8 mouse cellular contexts compared by ENCODE assay signal in genomic region chr2:67564851-67565479, GRCm38 (mm10). TPM values are rescaled to one million over a fixed set of nuclear protein-coding genes. Genes with fewer than 3 reads are reported as not detected.
DNase-seq lines count a peak whose midpoint lies in the region; ATAC-seq lines count a peak whose summit lies in the region.

No protein-coding gene starts in this region.

- H3K4me3 ChIP-seq in kidney, embryonic 15.5 days (replicated peaks): peak overlapping the region; percentile 73
- peak overlapping the region; percentile 64 for H3K4me3 ChIP-seq in embryonic facial prominence, embryonic 14.5 days (ENCODE audit: low read depth, low read length)
- H3K4me3 ChIP-seq in heart, embryonic 11.5 days (ENCODE audit: low read depth, low read length): peak overlapping the region; percentile 70
- H3K4me3 ChIP-seq in liver, embryonic 11.5 days (ENCODE audit: low read depth, low read length): peak overlapping the region; percentile 52
- peak overlapping the region; percentile 83 for H3K4me3 ChIP-seq in neural tube, embryonic 15.5 days (replicated peaks)

- H3K4me1 ChIP-seq in kidney, embryonic 15.5 days: peaks cover 21% of the 10 kb centered on the region
- no peaks in the 10 kb centered on the region; the same call in 1 of the 2 replicates for H3K4me1 ChIP-seq in embryonic facial prominence, embryonic 14.5 days (ENCODE audit: control insufficient read depth, insufficient read depth, low read length)
- no peaks in the 10 kb centered on the region for H3K4me1 ChIP-seq in heart, embryonic 11.5 days (ENCODE audit: control insufficient read depth, insufficient read depth, low read length)
- no peaks in the 10 kb centered on the region for H3K4me1 ChIP-seq in liver, embryonic 11.5 days (replicated peaks; ENCODE audit: control insufficient read depth, insufficient read depth, low read length)
- peaks cover 12% of the 10 kb centered on the region for H3K4me1 ChIP-seq in neural tube, embryonic 15.5 days

- H3K4me2 ChIP-seq in kidney, embryonic 15.5 days: peak overlapping the region; percentile 88
- peak overlapping the region; percentile 53 for H3K4me2 ChIP-seq in embryonic facial prominence, embryonic 14.5 days (ENCODE audit: low read depth, low read length)
- H3K4me2 ChIP-seq in heart, embryonic 11.5 days: peak overlapping the region; percentile 91
- H3K4me2 ChIP-seq in liver, embryonic 11.5 days: peak overlapping the region; percentile 72
- peak overlapping the region; percentile 92 for H3K4me2 ChIP-seq in neural tube, embryonic 15.5 days

- WGBS in kidney, embryonic 15.5 days: 4% methylated on average over 23 of the region's 23 CpGs
- WGBS in embryonic facial prominence, embryonic 14.5 days: 2% methylated on average over 20 of the region's 23 CpGs
- 3% methylated on average over 23 of the region's 23 CpGs for WGBS in heart, embryonic 11.5 days (ENCODE audit: insufficient replicate concordance)
- WGBS in liver, embryonic 11.5 days: 5% methylated on average over 23 of the region's 23 CpGs
- WGBS in neural tube, embryonic 15.5 days: 3% methylated on average over 23 of the region's 23 CpGs

- H3K27ac ChIP-seq in kidney, embryonic 15.5 days: 0 out of 2 replicates have a peak overlapping the region, but pooled peaks have one; percentile 49
- H3K27ac ChIP-seq in embryonic facial prominence, embryonic 14.5 days (replicated peaks; ENCODE audit: low read depth, low read length): peak overlapping the region; percentile 69; the same call in 1 of the 2 replicates
- no peak overlapping the region for H3K27ac ChIP-seq in heart, embryonic 11.5 days (ENCODE audit: low read depth, low read length)
- H3K27ac ChIP-seq in liver, embryonic 11.5 days (ENCODE audit: low read depth, low read length): no peak overlapping the region
- peak overlapping the region; percentile 97 for H3K27ac ChIP-seq in neural tube, embryonic 15.5 days (replicated peaks)

- H3K36me3 ChIP-seq in kidney, embryonic 15.5 days: no peaks in the 10 kb centered on the region
- H3K36me3 ChIP-seq in embryonic facial prominence, embryonic 14.5 days (ENCODE audit: control insufficient read depth, insufficient read depth, low read length): no peaks in the 10 kb centered on the region
- no peaks in the 10 kb centered on the region for H3K36me3 ChIP-seq in heart, embryonic 11.5 days (ENCODE audit: control insufficient read depth, insufficient read depth, low read length)
- no peaks in the 10 kb centered on the region for H3K36me3 ChIP-seq in liver, embryonic 11.5 days (ENCODE audit: control insufficient read depth, insufficient read depth, low read length)
- no peaks in the 10 kb centered on the region for H3K36me3 ChIP-seq in neural tube, embryonic 15.5 days

- peaks cover 22% of the 10 kb centered on the region for H3K27me3 ChIP-seq in kidney, embryonic 15.5 days
- no peaks in the 10 kb centered on the region; the same call in 1 of the 2 replicates for H3K27me3 ChIP-seq in embryonic facial prominence, embryonic 14.5 days (replicated peaks; ENCODE audit: control insufficient read depth, insufficient read depth, low read length)
- H3K27me3 ChIP-seq in heart, embryonic 11.5 days (ENCODE audit: control insufficient read depth, insufficient read depth, low read length): no peaks in the 10 kb centered on the region
- peaks cover 30% of the 10 kb centered on the region for H3K27me3 ChIP-seq in liver, embryonic 11.5 days (replicated peaks; ENCODE audit: control insufficient read depth, insufficient read depth, low read length)
- H3K27me3 ChIP-seq in neural tube, embryonic 15.5 days (replicated peaks): no peaks in the 10 kb centered on the region

- H3K9me3 ChIP-seq in kidney, embryonic 15.5 days (replicated peaks): no peaks in the 10 kb centered on the region
- no peaks in the 10 kb centered on the region for H3K9me3 ChIP-seq in embryonic facial prominence, embryonic 14.5 days (ENCODE audit: control insufficient read depth, low read length)
- H3K9me3 ChIP-seq in heart, embryonic 11.5 days (replicated peaks; ENCODE audit: control insufficient read depth, low read length): no peaks in the 10 kb centered on the region
- no peaks in the 10 kb centered on the region for H3K9me3 ChIP-seq in liver, embryonic 11.5 days (ENCODE audit: control insufficient read depth, low read length)
- H3K9me3 ChIP-seq in neural tube, embryonic 15.5 days (replicated peaks): no peaks in the 10 kb centered on the region

- DNase-seq in kidney, adult 11 months: no peak
- peak; percentile 55 for DNase-seq in embryonic facial prominence, embryonic 14.5 days (ENCODE audit: low spot score)
- peak; percentile 59 to 68 for DNase-seq in kidney, postnatal 4 days
- no peak for DNase-seq in liver, embryonic 11.5 days (ENCODE audit: low spot score)
- no peak for DNase-seq in thymus, adult 18-20 months

- ATAC-seq in kidney, embryonic 15.5 days (replicated peaks; ENCODE audit: low FRiP score): peak; percentile 87
- peak; percentile 60 for ATAC-seq in embryonic facial prominence, embryonic 14.5 days (ENCODE audit: low read depth)
- peak; percentile 53 for ATAC-seq in heart, embryonic 11.5 days (replicated peaks; ENCODE audit: insufficient number of reproducible peaks, low FRiP score, low TSS enrichment)
- ATAC-seq in liver, embryonic 11.5 days (replicated peaks; ENCODE audit: low FRiP score): peak; percentile 30
- ATAC-seq in neural tube, embryonic 15.5 days (ENCODE audit: low FRiP score): peak; percentile 83

- H3K9ac ChIP-seq in kidney, embryonic 15.5 days: peak overlapping the region; percentile 41; the same call in 1 of the 2 replicates
- H3K9ac ChIP-seq in embryonic facial prominence, embryonic 14.5 days (ENCODE audit: low read depth, low read length): peak overlapping the region; percentile 66
- peak overlapping the region; percentile 65; the same call in 1 of the 2 replicates for H3K9ac ChIP-seq in heart, embryonic 11.5 days (ENCODE audit: low read depth, low read length)
- no peak overlapping the region for H3K9ac ChIP-seq in liver, embryonic 11.5 days (ENCODE audit: low read depth, low read length)
- peak overlapping the region; percentile 74 for H3K9ac ChIP-seq in neural tube, embryonic 15.5 days (replicated peaks)

RNA-seq across cellular contexts. Expression of gene B3galt1, which starts 0.7 kb away (rescaled TPM):
- polyA plus RNA-seq in kidney, embryonic 15.5 days (2015; fragmentation: Nextera tagmentation; extraction: Ambion mirVana): 6.0 and 6.5 TPM in 2 replicates
- polyA plus RNA-seq in embryonic facial prominence, embryonic 14.5 days (2014; fragmentation: Nextera tagmentation; extraction: Ambion mirVana): 8.3 and 9.0 TPM in 2 replicates
- 4.3 and 4.8 TPM in 2 replicates for polyA plus RNA-seq in heart, embryonic 11.5 days (2014; fragmentation: Nextera tagmentation; extraction: Ambion mirVana)
- polyA plus RNA-seq in liver, embryonic 11.5 days (2014; fragmentation: Nextera tagmentation; extraction: Ambion mirVana): 0.75 and 1.5 TPM in 2 replicates
- polyA plus RNA-seq in neural tube, embryonic 15.5 days (2015; fragmentation: Nextera tagmentation; extraction: Ambion mirVana): 48.0 and 59.7 TPM in 2 replicates

Comparison
In these comparisons a context has a peak if more than half of its experiments do, and no peak if none do; other contexts are left out.
1. DNase-seq: peak in embryonic facial prominence, embryonic 14.5 days (single experiment) and kidney, postnatal 4 days (2 of 2); none in kidney, adult 11 months (single experiment), liver, embryonic 11.5 days (single experiment) and thymus, adult 18-20 months (0 of 2).
2. ATAC-seq: peak in every context shown above with its lines; median percentile 87 in kidney, embryonic 15.5 days; 83 in neural tube, embryonic 15.5 days; 60 in embryonic facial prominence, embryonic 14.5 days; 53 in heart, embryonic 11.5 days; 30 in liver, embryonic 11.5 days.
3. H3K27ac ChIP-seq: peak in kidney, embryonic 15.5 days (single experiment), embryonic facial prominence, embryonic 14.5 days (single experiment) and neural tube, embryonic 15.5 days (single experiment); none in heart, embryonic 11.5 days (single experiment) and liver, embryonic 11.5 days (single experiment).
4. Peak in every context shown above with its lines, with median percentiles within 50 percentile points of each other: H3K4me2 ChIP-seq and H3K4me3 ChIP-seq.